Mouse (Mus musculus) olfactory bulb, adult 2 months (tissue): ENCODE measurements around the gene Asap2. TPM values are rescaled to one million over a fixed set of nuclear protein-coding genes. Genes with fewer than 3 reads are reported as not detected.

Experiments
- H3K27ac ChIP-seq: fragments of 200-500 bp; 2 replicates; pipeline ENCODE4 v1.5.1; 2012; ENCODE audit warnings: low read depth, low read length; ENCODE audit not compliant: insufficient read depth
- H3K4me1 ChIP-seq: fragments of 200-500 bp; 2 replicates; pipeline ENCODE4 v1.6.1; 2012; ENCODE audit warnings: low read length; ENCODE audit not compliant: control insufficient read depth, insufficient read depth
- H3K4me3 ChIP-seq: fragments of 200-500 bp; 2 replicates; pipeline ENCODE4 v1.5.1; 2012; ENCODE audit warnings: mild to moderate bottlenecking, low read depth, low read length, moderate library complexity; ENCODE audit not compliant: insufficient read depth
- CTCF ChIP-seq: fragments of 200-500 bp; IDR thresholded peaks from 2 replicates; pipeline ENCODE4 v1.5.1; 2012; ENCODE audit warnings: low read depth, mild to moderate bottlenecking, low read length, moderate library complexity; ENCODE audit not compliant: insufficient read depth
- POLR2A ChIP-seq: fragments of 200-500 bp; IDR thresholded peaks from 2 replicates; pipeline ENCODE4 v1.6.1; 2012; ENCODE audit warnings: mild to moderate bottlenecking, low read depth, low read length, moderate library complexity; ENCODE audit not compliant: insufficient read depth
- WGBS: fragments of 180-500 bp; shearing (Covaris S2); methylation state at CpG from one replicate; pipeline ENCODE4 v1.1.7; 2018; 5-methylcytosine and 5-hydroxymethylcytosine counted together
- polyA plus RNA-seq: library from polyadenylated mRNA; stranded (reverse); fragments of >200 nt; gene quantifications from 2 replicates; pipeline ENCODE4 v1.2.4, GENCODE M21; 2012; ENCODE audit warnings: low replicate concordance; ENCODE audit not compliant: missing spikeins, insufficient read depth, insufficient read length

Asap2 gene
- polyA plus RNA-seq, 1 experiment, result not detected

- Histone ChIP-seq H3K4me1 (peaks cover 11% of the 10 kb centered on the region), H3K27ac (no peak overlapping the region), H3K4me3 (no peak overlapping the region)
- 97% methylated on average over 4 of the region's 4 CpGs for WGBS
- TF ChIP-seq CTCF (no peak), POLR2A (no peak)
Observed at GRCm38 (mm10) chr12:21161841-21162240, 171.6 kb downstream of the Asap2 start.

- WGBS, result 90% methylated on average over 3 of the region's 3 CpGs
- no peak for TF ChIP-seq CTCF
- TF ChIP-seq POLR2A, result no peak
- Histone ChIP-seq H3K27ac (no peak overlapping the region), H3K4me3 (no peak overlapping the region), H3K4me1 (peaks cover 11% of the 10 kb centered on the region)
Observed at GRCm38 (mm10) chr12:21163706-21164105, 173.4 kb downstream of the Asap2 start.

- WGBS, result 93% methylated on average over 8 of the region's 8 CpGs
- TF ChIP-seq CTCF (no peak), POLR2A (no peak)
- no peak overlapping the region for H3K4me3 ChIP-seq
- no peak overlapping the region for H3K27ac ChIP-seq
- H3K4me1 ChIP-seq, result peaks cover 11% of the 10 kb centered on the region
Observed at GRCm38 (mm10) chr12:21164251-21164650, 174.0 kb downstream of the Asap2 start.

- H3K4me1 ChIP-seq, result peaks cover 3% of the 10 kb centered on the region
- WGBS, result 86% methylated on average over 3 of the region's 3 CpGs
- no peak overlapping the region for H3K4me3 ChIP-seq
- no peak overlapping the region for H3K27ac ChIP-seq
- TF ChIP-seq POLR2A (no peak), CTCF (no peak)
Observed at GRCm38 (mm10) chr12:21165157-21165556, 174.9 kb downstream of the Asap2 start.

- Histone ChIP-seq H3K4me1 (no peaks in the 10 kb centered on the region), H3K27ac (no peak overlapping the region), H3K4me3 (no peak overlapping the region)
- 56% methylated on average over 7 of the region's 7 CpGs for WGBS
- no peak for TF ChIP-seq CTCF
- TF ChIP-seq POLR2A, result no peak
Observed at GRCm38 (mm10) chr12:21165891-21166342, 175.7 kb downstream of the Asap2 start.

GRCm38 (mm10) chr12:21166884-21167575 is 176.8 kb downstream of the Asap2 start:
- no peak for TF ChIP-seq CTCF
- TF ChIP-seq POLR2A, result no peak
- Histone ChIP-seq H3K4me3 (no peak overlapping the region), H3K4me1 (no peaks in the 10 kb centered on the region), H3K27ac (no peak overlapping the region)
- 77% methylated on average over 6 of the region's 6 CpGs for WGBS

- H3K4me3 ChIP-seq, result no peak overlapping the region
- TF ChIP-seq POLR2A (no peak), CTCF (no peak)
- no peaks in the 10 kb centered on the region for H3K4me1 ChIP-seq
- no peak overlapping the region for H3K27ac ChIP-seq
- WGBS, result 90% methylated on average over 4 of the region's 4 CpGs
Observed at GRCm38 (mm10) chr12:21167741-21168140, 177.5 kb downstream of the Asap2 start.

GRCm38 (mm10) chr12:21168149-21168548 is 177.9 kb downstream of the Asap2 start:
- TF ChIP-seq POLR2A (no peak), CTCF (no peak)
- Histone ChIP-seq H3K27ac (no peak overlapping the region), H3K4me3 (no peak overlapping the region), H3K4me1 (no peaks in the 10 kb centered on the region)
- WGBS, result 88% methylated on average over 6 of the region's 6 CpGs

GRCm38 (mm10) chr12:21171776-21172490 is 181.7 kb downstream of the Asap2 start:
- 92% methylated on average over 11 of the region's 11 CpGs for WGBS
- no peak for TF ChIP-seq CTCF
- TF ChIP-seq POLR2A, result no peak
- Histone ChIP-seq H3K4me3 (no peak overlapping the region), H3K27ac (no peak overlapping the region), H3K4me1 (no peaks in the 10 kb centered on the region; the same call in 1 of the 2 replicates)
